Mouse (Mus musculus): Measurements from ENCODE around the gene Gfi1.

The Gfi1 gene

GRCm38 (mm10) chr5:107725435-107726261 is at the start of gene Gfi1:
Gene Gfi1 (minus strand): TSS chr5:107726036.
- DNase-seq (ENCODE audit: low spot score), result peak; percentile 56

GRCm38 (mm10) chr5:107772049-107772448 is 46.2 kb upstream of the Gfi1 start:
- no peak for DNase-seq (ENCODE audit: low spot score)

- no peak for DNase-seq (ENCODE audit: low spot score)
Measured at GRCm38 (mm10) chr5:107768224-107768623, 42.4 kb upstream of the Gfi1 start.

- no peak for DNase-seq (ENCODE audit: low spot score)
Measured at GRCm38 (mm10) chr5:107765946-107766345, 40.1 kb upstream of the Gfi1 start.

- no peak for DNase-seq (ENCODE audit: low spot score)
Measured at GRCm38 (mm10) chr5:107764486-107764885, 38.6 kb upstream of the Gfi1 start.

- DNase-seq (ENCODE audit: low spot score), result no peak
Measured at GRCm38 (mm10) chr5:107763674-107764073, 37.8 kb upstream of the Gfi1 start.

GRCm38 (mm10) chr5:107759121-107759520 is 33.3 kb upstream of the Gfi1 start:
- DNase-seq (ENCODE audit: low spot score), result no peak

- DNase-seq (ENCODE audit: low spot score), result no peak
Measured at GRCm38 (mm10) chr5:107756072-107756471, 30.2 kb upstream of the Gfi1 start.

GRCm38 (mm10) chr5:107754740-107755139 is 28.9 kb upstream of the Gfi1 start:
- DNase-seq (ENCODE audit: low spot score), result no peak

GRCm38 (mm10) chr5:107753656-107754055 is 27.8 kb upstream of the Gfi1 start:
- no peak for DNase-seq (ENCODE audit: low spot score)

GRCm38 (mm10) chr5:107749229-107749916 is 23.5 kb upstream of the Gfi1 start:
- no peak for DNase-seq (ENCODE audit: low spot score)

GRCm38 (mm10) chr5:107739023-107739422 is 13.2 kb upstream of the Gfi1 start:
- DNase-seq (ENCODE audit: low spot score), result no peak

GRCm38 (mm10) chr5:107738296-107738695 is 12.5 kb upstream of the Gfi1 start:
- no peak for DNase-seq (ENCODE audit: low spot score)

GRCm38 (mm10) chr5:107736171-107736570 is 10.3 kb upstream of the Gfi1 start:
- DNase-seq (ENCODE audit: low spot score), result no peak

- no peak for DNase-seq (ENCODE audit: low spot score)
Measured at GRCm38 (mm10) chr5:107731844-107732243, 6.0 kb upstream of the Gfi1 start.

- DNase-seq (ENCODE audit: low spot score), result no peak
Measured at GRCm38 (mm10) chr5:107731408-107731807, 5.6 kb upstream of the Gfi1 start.

GRCm38 (mm10) chr5:107727007-107727402 is 1.2 kb upstream of the Gfi1 start:
- no peak for DNase-seq (ENCODE audit: low spot score)

GRCm38 (mm10) chr5:107726281-107727006 is 608 bp upstream of the Gfi1 start:
- no peak for DNase-seq (ENCODE audit: low spot score)

- peak; percentile 45 for DNase-seq (ENCODE audit: low spot score)
Measured at GRCm38 (mm10) chr5:107724661-107725434, 988 bp downstream of the Gfi1 start.

- no peak for DNase-seq (ENCODE audit: low spot score)
Measured at GRCm38 (mm10) chr5:107723541-107724511, 2.0 kb downstream of the Gfi1 start.

Measured in testis, postnatal 10 days (tissue).